Mouse (Mus musculus): ENCODE results near the gene Mug2.
"Not testable (repeated sequence)": the region's sequence is repeated elsewhere in the genome, so short reads cannot be mapped to it uniquely, and the experiment has no call there.

Mug2 gene

DNA sequence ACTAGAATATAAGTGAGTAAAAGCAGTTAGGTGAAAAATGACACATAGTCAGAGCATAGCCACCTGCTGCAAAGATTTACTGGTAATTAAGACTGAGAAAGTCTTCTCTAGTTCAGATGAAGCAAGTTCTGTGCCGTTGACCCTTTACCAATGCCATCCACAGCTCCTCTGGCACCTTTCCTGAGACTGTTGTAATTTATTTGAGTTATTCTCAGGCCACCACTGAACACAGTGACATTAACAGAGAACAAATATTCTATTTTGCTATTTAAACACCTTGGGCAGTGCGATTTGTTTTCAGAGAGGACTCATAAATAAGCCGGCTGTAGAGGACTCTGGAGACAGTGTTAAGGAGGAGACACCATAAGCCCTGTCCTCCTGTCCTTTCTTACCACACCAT lies at the start of gene Mug2:
Gene Mug2 (plus strand): TSS at position 301 of the 400 bp plus-strand sequence.
- DNase-seq (ENCODE audit: low spot score), result not testable (repeated sequence)

DNA sequence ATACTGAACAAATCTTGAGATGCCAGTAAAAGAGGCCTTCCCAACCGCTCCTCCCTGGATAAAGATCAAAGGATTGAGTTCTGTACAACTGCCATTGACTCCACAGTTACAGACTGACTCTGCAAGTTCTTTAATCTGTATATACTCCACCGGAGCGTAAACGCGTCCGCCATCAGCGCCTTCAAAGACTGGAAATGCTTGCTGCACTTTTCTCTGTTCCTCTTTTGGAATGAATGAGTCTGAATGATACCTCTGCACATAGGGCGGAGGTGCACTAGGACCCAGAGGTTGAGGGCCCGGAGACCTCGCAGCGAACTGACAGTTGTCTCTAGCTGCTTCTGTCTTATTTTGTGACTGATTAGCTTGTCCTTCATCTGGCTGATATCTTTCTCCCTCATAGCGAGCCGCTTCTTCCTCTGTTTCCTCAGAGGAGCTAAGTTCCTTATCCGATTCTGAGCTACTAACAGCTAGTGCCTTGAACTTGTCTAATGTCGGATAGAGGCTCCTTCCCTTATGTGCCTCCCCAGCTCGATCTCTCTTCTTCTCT lies 48.7 kb upstream of the Mug2 start:
- DNase-seq (ENCODE audit: low spot score), result not testable (repeated sequence)

DNA sequence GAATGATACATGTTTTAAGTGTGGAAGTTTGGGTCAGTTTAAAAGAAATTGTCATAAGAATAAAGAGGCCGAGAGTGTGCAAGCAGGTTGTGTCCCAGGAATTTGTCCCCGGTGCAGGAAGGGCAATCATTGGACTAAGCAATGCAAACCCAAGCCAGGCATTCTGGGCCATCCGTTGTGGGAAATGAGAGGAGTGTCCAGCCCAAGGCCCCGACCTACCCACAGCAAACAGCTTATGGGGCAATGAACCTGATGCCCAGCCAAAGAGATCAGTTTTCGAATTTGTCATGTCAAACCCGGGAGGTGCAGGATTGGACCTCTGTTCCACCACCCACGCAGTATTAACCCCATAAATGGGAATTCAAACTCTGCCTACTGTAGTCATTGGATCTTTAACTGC lies 30.9 kb upstream of the Mug2 start:
- DNase-seq (ENCODE audit: low spot score), result no peak

DNA sequence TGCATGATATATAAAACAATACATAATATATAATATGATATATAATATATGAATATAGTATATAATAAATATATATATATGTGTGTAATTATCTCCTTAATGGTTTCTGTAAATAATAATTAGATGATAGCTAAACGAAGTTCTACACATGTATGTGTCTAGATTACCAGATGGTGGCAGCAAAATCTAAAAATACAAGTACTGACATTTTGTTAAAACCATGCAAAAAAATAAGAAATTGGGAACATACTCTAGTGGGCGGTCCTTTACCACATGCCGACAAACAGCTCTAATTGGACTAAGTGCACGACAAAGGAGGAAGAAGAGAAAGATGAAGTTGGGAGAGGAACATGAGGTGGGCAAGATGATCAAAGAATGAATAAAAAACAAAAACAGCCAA lies 94.3 kb downstream of the Mug2 start:
- no peak for DNase-seq (ENCODE audit: low spot score)

DNA sequence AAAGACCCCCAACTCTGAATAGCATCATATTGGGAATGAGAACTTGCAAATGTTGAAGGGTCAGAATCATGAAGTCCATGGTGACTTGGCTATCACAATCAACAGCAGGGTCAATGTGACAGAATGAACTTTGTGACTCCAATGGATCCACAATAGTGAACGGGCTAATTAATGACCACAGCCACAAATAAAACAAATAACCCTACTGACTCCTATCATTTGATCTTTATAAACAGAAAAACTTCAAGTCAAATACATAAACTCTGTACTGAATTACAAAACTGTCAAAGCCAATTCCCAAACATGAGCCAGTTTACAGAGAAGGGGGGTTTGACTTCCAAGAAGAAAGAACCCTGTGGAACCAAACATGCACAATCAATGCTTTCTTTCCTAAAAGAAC lies 95.1 kb downstream of the Mug2 start:
- DNase-seq (ENCODE audit: low spot score), result no peak

DNA sequence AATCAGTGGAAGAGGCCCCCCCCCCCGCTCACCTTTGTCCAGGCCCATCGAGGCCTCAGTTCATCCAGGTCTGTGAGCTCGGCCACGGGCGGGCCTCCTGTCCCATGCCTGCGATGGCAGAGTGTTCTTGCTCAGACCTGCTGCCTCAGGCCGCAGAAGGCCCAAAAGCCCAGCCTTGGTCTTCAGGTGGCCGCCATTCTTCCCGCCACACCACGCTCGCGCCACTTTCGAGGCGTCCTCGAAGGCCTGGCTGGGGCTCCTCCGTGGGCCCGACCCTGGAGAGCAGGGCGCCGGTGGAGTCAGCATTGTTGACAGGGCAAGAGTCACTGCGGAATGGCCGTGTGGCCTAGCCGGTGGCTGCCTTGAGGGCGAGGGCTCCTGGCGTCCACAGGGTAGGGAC lies 110.4 kb downstream of the Mug2 start:
- DNase-seq (ENCODE audit: low spot score), result no peak

DNA sequence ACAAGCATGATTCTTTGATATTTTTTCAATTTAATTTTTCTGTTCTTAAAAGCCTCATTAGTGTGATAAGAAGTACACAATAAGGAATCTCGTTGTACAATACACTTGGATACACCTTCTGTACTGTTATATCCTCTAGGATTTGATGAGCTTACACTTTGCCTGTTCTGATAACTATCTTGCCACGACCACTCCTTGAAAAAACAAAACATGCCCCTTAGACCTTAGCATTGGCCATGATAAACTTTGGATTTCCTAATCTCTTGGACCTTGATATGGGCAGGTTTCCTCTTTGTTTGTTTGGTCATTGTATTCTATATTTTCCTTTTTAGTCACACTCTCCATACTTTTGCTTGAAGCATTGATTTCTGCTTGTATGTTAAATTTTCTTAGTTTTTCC lies 123.0 kb downstream of the Mug2 start:
- DNase-seq (ENCODE audit: low spot score), result no peak
